Mouse (Mus musculus): ENCODE measurements around the gene BC005537. TPM values are rescaled to one million over a fixed set of nuclear protein-coding genes. Genes with fewer than 3 reads are reported as not detected.

BC005537 gene
- polyA plus RNA-seq, 1 experiment from 2014 or later: 10.2 TPM

Other genes starting within 250 kb of the BC005537 start
- gene Ripor2, start 219.5 kb upstream of the BC005537 start, polyA plus RNA-seq (2016; fragmentation: Nextera tagmentation; extraction: Ambion mirVana): 2.3 and 2.6 TPM in 2 replicates
- gene Armh2, start 60.4 kb upstream of the BC005537 start, polyA plus RNA-seq (2016; fragmentation: Nextera tagmentation; extraction: Ambion mirVana): 0.17 TPM in 1 of 2 replicates, not detected in the other
- gene Gmnn, start 39.7 kb upstream of the BC005537 start, polyA plus RNA-seq (2016; fragmentation: Nextera tagmentation; extraction: Ambion mirVana): 177 and 178 TPM in 2 replicates
- 55.1 and 65.5 TPM in 2 replicates for gene Acot13, start 29.9 kb downstream of the BC005537 start, polyA plus RNA-seq (2016; fragmentation: Nextera tagmentation; extraction: Ambion mirVana)
- 71.9 and 74.9 TPM in 2 replicates for gene Tdp2, start 30.0 kb downstream of the BC005537 start, polyA plus RNA-seq (2016; fragmentation: Nextera tagmentation; extraction: Ambion mirVana)
- 0.19 and 0.27 TPM in 2 replicates for gene D130043K22Rik, start 43.5 kb downstream of the BC005537 start, polyA plus RNA-seq (2016; fragmentation: Nextera tagmentation; extraction: Ambion mirVana)
- gene Aldh5a1, start 136.0 kb downstream of the BC005537 start, polyA plus RNA-seq (2016; fragmentation: Nextera tagmentation; extraction: Ambion mirVana): 5.6 and 6.0 TPM in 2 replicates
- gene Gpld1, start 141.5 kb downstream of the BC005537 start, polyA plus RNA-seq (2016; fragmentation: Nextera tagmentation; extraction: Ambion mirVana): 0.23 and 0.79 TPM in 2 replicates
- 18.2 and 20.2 TPM in 2 replicates for gene Mrs2, start 218.7 kb downstream of the BC005537 start, polyA plus RNA-seq (2016; fragmentation: Nextera tagmentation; extraction: Ambion mirVana)